Mouse (Mus musculus): Measurements from ENCODE around the gene Ccdc24. TPM values are rescaled to one million over a fixed set of nuclear protein-coding genes. Genes with fewer than 3 reads are reported as not detected.

Gene Ccdc24
- total RNA-seq, 2 experiments from 2014 or later: 0.30 to 0.64 TPM

DNA sequence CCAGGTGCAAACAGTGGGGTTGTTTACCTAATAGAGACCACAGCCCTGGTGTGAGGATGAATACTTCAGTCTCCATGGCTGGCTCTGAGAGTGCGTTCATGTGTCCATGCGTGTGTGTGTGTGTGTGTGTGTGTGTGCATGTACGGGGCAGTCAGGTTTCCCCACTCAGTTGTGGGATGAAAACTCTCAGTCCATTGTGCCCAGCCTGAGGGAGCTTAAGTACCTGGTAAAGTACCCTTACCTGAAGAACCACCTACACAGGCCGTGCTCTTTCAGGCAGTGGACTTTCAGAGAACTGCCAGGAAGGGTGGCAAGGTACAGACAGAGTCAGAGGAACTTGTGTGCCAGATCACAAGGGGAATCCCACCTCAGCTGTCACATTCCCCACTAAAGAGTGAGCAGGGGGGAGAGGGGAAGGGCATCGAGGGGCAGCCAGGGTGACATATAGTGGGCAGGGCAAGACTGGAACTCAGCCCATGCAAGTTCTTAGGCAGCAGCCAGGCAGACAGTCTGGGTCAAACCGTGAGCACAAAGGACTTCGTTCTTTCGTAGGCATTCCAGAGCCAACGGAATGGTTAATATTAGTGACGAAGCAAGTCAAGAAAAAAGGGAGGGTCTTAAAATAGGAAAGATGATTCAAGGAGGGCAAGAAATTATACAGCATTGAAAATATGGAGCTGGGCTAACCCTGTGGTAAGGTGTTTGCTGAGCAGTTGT is 20.0 kb downstream of the Ccdc24 start:
- DNase-seq: no peak

DNA sequence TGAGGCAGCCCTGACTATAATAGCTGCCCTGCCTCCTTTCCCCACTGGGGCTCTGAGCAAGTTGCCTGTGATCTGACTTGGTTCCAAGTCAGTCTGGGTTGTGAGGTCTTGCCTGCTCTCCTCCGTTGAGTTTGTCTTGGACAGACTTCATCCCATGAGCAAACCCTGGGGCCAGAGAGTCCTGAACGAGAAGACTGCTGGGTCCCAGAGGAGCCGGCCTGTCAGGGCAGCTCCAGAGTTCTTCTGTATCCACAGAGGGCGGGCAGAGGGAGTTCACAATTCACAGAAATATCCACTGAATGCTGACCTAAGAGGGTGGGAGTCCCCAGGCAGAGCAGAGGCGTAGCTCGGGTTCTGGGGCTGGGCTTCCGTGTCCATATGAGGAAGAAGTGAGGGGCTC is 21.5 kb downstream of the Ccdc24 start:
- DNase-seq: peak; percentile 59 to 86

DNA sequence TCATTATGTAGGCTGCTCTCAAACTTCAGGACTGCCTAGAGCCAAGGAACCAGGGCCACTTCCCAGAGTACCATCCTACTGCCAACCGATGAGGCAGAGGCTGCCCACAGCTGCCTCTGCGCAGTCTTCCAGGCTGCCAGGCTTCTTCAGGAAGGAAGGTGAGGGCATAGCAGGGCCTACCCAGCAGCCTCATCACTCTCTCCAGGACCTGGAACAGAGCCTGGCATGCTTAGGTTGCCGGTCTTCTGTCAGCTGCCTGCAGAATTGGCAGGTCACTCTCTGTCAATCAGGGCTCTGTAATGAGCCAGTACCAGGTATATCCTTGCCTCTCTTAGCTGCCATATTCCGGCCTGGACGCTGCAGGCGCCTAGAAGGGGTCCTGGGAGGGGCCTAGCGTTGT is 22.2 kb downstream of the Ccdc24 start:
- DNase-seq: peak in 1 of 2 experiments; percentile 24

DNA sequence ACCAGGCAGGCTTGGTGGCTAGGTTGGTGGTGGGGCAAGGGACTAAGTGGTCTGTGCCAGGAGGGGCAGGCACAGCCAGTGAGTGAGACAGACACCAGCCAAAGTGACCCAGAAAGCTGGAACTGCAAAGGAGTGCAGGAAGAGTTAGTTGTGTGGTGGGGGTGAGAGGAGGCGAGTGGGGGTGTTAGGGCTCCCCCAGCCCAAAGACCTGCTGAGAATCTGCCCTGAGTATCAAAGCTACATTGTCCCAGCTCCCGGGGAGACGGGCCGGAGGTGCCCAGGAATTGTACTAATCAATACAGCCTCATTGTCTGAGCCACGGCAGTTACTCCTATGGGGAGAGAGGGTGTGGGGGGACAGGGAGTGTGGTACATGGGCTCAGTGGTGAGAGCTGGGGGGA is 22.9 kb downstream of the Ccdc24 start:
- no peak for DNase-seq

DNA sequence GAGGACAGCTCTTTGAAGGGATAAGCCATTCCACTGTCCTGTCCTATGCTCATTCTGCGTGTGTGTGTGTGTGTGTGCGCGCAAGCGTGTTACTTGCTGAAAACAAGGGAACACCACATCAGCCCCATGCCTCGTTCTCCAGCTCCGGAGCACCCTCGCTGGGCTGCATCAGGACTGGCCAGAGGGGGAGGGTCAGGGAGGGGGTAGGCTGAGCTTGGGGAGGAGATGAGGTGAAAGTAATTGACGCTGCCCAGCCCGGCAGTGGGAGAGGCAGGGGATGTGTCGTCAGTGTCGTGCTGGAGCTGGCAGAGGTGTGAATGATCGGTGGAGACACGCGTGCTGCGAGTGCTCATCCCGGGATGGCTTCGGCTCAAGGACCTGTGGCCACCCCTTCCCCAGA is 23.3 kb downstream of the Ccdc24 start:
- no peak for DNase-seq

DNA sequence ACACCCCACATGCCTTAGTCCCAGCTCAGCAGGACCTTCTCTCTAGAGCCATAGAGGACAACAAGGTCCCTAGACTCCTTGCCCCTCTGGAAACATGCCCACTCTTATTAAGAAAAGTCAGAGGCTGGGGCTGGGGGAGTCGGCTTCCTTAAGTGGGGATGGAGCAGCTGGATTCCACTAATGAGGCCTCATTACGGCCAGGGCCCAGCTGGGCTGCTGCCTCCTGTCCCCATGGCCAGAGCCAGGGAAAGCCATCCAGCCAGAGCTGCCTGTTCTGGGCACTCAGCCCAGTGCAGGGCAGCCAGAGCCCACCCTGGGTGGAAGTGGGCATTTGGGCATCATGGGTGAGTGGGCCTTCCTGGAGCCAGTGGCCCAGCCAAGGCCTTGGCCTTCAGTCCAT is 25.3 kb downstream of the Ccdc24 start:
- DNase-seq: no peak

DNA sequence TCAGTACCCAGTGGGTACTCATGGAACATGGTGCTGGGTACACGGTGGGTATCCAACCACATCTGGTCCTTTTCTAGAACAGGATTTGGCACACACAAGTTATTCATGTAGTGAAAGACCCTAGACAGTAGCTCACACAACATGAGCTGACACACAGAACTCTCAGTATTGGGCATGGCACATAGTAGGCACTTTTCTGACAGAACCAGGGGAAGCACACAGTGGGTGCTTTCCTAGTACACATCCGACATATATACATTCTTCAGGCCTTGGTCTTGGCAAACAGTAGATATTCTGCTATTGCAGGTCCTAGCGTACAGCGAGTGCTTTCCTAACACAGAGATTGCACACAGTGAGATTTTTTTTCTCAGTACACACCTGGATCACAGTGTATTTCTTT is 26.1 kb downstream of the Ccdc24 start:
- no peak for DNase-seq

DNA sequence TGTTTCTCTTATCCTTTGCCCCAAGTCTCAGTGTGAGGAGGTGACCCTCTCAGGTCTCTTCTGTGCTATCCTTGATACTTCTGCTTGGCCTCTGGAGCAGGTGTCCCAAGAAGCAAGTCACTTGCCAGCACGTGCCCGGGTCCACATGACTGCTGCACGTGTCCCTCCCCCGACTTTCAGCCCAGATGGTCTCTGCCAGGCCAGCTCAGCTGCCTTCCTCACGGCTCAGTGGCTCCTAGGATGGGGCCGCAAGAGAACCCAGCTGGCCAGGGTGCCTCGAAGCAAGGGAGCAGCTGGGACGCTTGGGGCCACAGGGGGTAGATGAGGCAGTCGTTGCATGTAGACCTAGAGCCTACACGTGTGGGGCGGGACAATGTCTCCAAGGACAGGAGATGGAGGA is 27.0 kb downstream of the Ccdc24 start:
- no peak for DNase-seq

DNA sequence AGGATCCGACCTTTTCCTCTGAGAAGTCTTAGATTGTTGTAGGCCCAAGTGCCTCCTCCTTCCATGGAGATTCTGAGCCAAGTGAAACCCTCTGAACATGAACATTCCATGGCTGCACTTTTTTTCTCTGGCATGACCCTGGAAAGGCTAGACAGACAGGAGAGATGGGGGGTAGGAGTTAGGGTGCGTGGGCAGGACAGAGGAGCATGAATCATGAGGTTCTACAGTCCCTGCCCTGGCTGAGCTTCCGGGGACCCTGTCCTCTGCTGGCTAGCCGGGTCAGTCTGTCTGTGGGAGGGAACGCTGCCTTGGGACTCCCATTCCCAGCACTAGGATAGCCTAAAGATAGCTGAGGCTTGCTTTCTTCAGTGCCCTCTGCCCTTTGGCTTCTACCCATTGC is 27.9 kb downstream of the Ccdc24 start:
- no peak for DNase-seq

DNA sequence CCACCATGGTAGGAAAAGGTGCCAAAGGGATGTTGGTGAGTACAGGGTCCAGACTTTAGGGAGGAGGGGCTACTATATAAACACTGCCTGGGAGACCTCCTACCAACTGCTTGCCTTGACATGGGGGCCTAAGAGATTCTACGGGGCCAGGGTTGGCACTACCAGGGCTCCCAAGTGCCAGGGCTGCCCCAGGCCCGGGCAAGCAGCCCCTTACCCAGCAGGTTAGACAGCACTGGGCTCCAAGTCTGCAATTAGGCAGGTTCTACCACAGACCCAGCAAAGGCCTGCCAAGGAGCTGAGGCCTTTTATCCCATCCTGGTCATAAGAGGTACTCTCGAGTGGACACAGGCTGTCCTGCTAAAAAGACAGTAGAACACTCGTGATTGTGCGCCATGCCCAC is 29.3 kb downstream of the Ccdc24 start:
- DNase-seq: no peak

DNA sequence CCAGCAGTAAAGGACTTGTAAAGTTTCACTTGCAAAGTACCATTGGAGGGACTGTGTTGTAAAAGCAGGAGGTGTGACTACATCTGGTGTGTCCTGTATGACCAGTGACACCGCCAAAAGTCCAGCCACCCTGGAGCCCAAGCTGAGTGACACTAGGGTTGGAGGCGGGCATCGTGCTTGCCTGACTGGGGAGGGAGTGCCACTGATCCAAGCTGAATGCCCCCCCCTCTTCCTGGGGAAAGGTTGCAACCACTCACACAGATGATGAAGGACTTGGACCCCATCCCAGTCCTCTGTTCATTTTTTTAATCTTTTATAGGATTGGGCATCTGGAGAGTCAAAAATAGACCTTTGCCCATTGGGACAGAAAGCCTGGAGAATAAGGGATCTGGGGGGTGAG is 30.8 kb downstream of the Ccdc24 start:
- DNase-seq: no peak

DNA sequence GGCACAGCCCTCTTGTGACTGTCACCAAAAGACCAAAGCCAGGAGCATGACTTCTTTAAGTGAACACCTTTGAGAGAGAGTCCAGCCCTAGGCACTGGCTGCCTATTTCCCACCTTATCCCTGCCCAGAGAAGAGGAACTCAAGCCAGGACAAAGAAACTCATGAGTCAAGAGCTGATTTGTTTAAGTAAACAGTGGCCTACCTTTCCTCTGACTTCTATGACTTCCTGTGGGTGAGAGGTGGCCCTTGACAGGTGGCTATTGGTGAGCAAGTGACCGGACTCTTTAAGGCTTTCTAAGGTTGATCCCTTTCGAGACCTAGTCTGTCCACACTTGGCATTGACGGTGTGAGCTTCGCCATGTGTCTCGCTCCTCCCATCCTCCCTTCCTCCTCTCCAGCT is 31.5 kb downstream of the Ccdc24 start:
- DNase-seq: no peak

DNA sequence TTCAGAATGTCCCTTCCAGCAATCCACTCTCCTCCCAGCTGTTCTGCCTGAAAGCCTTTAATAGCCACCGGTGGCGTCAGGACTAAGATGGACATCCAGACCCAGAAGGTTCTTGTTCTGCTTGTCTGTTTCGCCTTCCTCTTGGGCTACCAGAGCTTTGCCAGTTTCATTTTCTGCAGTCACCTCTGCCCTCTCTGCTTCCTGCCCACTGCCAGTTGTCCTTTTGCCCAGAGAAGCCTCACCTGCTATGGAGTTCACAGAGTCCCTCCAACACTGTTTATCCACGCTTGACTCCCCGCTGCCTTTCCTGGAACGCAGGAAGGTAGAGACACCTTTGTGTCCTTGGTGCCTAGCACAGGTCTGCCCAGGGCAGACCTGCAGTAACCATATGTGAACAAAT is 33.0 kb downstream of the Ccdc24 start:
- no peak for DNase-seq

DNA sequence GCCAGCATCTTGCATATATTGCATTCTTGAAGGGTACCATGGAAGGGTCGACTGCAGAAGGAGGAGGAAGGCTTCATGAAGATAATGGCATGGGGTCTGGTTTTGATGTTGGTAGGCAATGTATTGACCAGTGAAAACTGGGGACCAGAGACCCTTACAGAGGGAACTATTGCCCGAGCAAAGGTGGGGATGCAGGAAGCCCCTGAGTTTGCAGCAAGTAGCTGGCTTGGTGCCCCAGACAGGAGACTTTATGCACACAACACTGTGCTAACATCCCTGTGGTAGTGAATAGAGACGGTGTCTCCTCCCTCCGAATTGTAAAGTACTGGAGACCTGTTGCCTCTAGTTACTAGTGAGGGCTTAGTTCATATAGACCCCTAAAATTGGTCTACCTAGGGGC is 35.1 kb downstream of the Ccdc24 start:
- no peak for DNase-seq

DNA sequence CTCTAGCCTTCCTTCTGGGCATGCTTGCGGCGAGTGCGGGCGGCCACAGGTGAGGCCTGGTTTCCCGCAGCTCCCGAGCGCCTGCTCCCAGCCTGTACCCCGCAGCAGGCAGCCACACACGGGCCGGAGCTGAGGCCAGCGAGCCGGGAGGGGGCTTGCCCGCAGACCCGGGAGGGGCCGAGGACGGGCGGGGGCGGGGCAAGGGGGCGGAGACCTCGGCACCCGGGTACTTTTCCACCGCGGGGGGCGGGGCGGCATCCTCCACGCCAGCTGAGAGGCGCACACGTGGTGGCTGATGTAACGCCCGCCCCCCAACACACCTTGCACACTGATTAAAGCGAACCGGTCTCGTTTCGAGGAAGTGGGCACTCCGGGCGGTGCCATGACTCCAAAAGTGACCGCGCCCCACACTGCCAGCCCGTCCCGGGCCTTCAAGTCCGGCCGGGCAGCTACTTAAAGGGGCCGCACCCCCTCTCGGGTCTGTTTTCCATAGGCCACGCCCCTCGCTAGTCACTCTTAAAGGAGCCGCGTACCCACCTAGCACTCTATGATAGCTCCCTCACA is 36.1 kb downstream of the Ccdc24 start:
- peak; percentile 92 for DNase-seq

DNA sequence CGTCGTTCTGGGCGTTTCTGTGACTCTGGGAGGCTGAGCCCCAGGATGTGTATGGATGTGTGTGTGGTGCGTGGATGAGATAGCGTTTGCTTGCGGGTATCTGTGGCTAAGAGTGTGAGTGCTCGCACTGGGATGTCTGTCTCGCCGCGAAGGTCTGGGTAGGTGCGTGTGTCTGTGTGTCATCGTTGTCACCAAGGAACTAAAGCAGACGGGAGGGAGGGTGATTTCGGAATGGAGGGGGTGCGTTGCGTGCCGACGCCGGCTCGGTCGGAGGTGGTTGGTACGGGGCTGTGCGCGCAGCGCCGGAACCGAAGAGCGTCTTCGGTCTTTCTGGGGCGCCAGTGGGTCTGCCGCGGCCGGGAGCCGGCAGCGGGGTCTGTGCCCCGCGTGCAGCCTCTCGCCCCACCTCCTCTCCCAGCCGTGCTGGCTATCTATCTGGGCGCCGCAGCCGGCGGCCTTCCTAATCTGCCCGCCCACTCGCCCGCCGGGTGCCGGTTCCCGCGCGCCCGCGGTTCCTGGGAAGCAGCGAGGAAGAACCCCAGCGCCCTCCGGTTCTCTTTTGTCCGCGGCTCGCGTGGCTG is 36.7 kb downstream of the Ccdc24 start:
- peak in 1 of 2 experiments; percentile 35 for DNase-seq

DNA sequence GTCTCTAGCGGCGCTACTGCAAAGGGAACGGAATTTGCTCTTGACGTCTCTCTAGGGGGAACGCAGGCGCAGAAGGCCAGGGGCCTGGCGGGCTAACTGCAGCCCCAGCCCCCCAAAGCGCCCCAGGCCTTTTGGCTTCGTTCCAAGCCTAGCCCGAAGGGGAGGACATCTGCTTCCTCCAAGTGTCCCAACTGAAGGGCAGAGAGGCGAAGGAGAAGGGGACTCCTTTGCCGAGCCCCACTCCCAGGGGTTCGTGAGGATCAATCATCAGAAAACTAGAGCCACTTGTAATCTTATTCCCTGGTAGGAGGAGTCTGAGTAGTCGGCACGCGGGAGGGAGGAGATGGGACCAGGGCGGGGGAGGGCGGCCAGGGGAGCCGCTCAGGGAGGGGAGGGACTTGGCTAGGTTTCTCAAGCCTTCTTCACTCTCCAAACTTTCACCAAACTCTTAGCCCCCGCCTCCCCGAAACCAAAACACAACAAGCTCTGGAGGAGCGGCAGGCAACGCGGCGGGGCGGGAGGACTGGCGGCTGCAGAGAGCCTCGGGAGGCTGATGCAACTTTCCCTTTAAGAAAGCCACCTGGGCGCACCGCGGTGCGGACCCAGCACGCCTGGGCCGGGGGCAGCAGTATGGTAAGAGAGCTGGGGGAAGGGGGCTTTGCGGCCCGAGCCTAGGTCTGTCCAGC is 37.4 kb downstream of the Ccdc24 start:
- DNase-seq: peak; percentile 80 to 86

DNA sequence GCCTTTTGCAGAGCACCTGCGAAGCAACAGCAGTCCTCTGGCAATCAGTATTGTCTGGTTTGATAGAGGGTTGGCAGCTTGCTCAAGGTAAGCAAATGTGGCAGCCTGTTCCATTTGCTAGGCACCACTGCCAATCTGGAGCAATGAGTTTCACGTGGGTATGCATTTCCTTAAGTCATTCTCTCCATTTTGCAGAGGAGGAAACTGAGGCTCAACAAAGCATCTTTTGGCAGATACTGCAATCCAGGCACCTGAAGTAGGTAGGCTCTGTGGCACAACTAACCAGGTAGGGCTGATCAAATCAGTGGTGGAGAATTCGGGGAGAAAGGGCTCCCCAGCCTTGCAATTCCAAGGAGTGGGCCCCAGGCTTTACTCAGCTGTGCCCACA is 37.9 kb downstream of the Ccdc24 start, which contains the start of gene Slc6a9:
Gene Slc6a9 (plus strand): TSS at position 50 of the 388 bp plus-strand sequence.
- DNase-seq: no peak

DNA sequence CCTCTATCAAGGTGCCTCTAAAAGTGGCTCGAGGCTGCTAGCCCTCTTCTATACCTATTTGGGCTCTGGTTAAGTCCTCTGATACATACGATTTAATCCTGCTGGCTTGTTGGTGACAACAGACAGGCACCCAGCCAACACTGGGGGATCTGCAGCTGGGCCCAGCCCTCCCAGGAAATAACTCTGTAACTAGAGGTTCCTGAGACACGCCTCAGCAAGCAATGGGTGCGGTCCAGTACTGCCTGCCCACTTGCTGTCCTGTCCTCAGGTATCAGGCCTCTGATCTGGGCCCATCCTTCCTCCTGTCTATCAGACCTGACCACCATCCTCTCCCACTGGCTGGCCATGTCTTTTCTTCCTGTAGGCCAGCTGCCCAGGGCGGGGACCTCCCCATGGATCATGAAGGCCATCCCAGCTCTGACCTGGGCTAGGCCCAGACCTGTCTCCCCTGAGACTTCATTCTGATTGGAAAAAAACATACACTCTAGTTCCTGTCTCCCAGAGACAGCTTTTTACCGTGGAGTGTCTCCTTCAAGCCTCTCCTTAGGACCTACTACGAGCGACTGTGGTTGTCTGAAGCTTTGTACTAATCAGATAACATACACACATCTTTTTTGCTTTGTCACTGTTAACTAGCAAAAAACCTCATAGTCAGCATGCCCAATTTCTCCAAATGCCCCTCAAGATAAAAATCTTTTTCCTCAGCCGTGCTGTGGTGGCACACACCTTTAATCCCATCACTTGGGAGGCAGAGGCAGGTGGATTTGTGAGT is 40.3 kb downstream of the Ccdc24 start:
- peak; percentile 51 to 64 for DNase-seq

DNA sequence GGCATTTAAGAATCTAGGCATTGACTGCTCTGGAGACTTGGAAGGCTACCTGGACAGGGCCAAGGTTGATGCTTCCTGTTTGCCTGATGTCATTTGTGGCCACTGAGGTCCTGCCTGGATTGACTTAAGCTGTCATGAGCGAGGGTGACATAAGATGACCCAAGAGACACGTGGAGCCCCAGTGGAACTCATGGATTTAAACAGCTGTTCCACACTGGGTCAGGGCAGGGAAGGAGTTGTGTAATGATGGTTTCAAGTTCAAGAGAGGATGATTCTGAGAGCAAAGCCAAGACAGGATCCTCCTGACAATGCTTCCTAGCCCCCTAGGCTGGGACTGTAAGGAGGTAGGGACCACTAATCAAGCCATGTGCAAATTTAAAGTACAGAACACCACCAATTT is 40.9 kb downstream of the Ccdc24 start:
- peak; percentile 20 to 26 for DNase-seq

DNA sequence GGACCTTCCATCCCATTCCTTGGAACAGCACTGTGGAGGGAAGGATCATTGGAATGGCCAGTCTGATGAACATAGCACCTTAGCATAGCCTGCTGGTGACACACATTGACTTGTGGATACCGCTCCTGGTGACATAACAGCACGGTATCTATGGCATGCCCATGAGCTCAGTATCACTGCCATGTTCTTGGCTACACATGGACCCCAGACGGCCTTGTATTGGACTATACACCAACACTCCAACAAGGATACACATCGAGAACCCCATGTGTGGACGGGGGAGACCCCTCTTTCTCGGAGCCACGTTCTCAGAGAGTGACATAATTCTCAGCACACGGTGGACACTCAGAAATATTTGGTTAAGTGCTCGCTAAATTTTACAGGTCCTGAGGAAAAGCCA is 41.6 kb downstream of the Ccdc24 start:
- no peak for DNase-seq

DNA sequence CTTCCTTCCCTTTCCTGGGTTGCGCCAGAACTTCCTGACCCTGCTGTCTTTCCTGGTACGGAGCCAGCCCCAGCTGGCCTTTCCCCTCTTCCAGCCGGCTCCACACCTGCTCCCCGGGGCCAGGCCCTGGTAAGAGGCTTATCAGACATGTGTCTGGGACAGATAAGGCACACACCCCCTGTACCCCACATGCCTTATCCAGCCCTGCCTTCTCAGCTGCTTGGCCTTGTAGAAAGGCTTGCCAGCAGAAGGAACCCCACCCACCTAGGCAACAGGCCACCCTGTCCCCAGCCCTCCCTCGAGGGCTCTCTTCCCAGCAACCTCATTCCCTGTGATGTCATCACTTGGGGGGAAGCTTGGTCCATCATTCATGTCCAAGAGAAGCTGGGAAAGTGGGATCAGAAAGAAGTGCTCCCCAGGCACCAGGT is 42.2 kb downstream of the Ccdc24 start:
- peak; percentile 84 to 88 for DNase-seq

Data from heart, adult 18-20 months (tissue).